Mouse (Mus musculus) hematopoietic stem cell, adult 5-6 weeks (primary cell): ENCODE measurements at regions not wholly inside any gene's neighbourhood (a gene's known extent, or its start where the extent isn't known, plus 50 kb on each side); places are given as distances from the start of the nearest gene placed in this dataset.

Source experiments
- ATAC-seq, 2 experiments: fragments of 125-278 bp in 1 of 2; replicated peaks in 1 of 2; 2 replicates each; pipeline ENCODE4 v1.8.0; 2016 to 2017; ENCODE audit warnings: inconsistent platforms in 2 of 2, mild to moderate bottlenecking in 2 of 2, moderate number of reproducible peaks in 2 of 2, low read depth in 1 of 2, moderate TSS enrichment in 1 of 2; ENCODE audit not compliant: low FRiP score in 2 of 2, poor library complexity in 2 of 2, severe bottlenecking in 2 of 2, insufficient read depth in 1 of 2, low TSS enrichment in 1 of 2

- ATAC-seq: no peak
These were observed 111.0 kb upstream of the Frmd6 start for GRCm38 (mm10) chr12:70714281-70714679.

GRCm38 (mm10) chr12:70715836-70716235, 109.5 kb upstream of the Frmd6 start:
- ATAC-seq: no peak

GRCm38 (mm10) chr12:70718602-70719001, 106.7 kb upstream of the Frmd6 start:
- no peak for ATAC-seq

GRCm38 (mm10) chr12:70719255-70719654, 106.1 kb upstream of the Frmd6 start:
- ATAC-seq: no peak

GRCm38 (mm10) chr12:70720178-70720894, 105.0 kb upstream of the Frmd6 start:
- peak; percentile 32 to 37; a peak in 2 of 4 replicates for ATAC-seq

- no peak for ATAC-seq
These were observed 100.0 kb upstream of the Frmd6 start for GRCm38 (mm10) chr12:70725326-70725725.

- ATAC-seq: no peak
These were observed 97.6 kb upstream of the Frmd6 start for GRCm38 (mm10) chr12:70727496-70728259.

- ATAC-seq: no peak
These were observed 96.9 kb upstream of the Frmd6 start for GRCm38 (mm10) chr12:70728407-70728806.

- ATAC-seq: no peak
These were observed 95.4 kb upstream of the Frmd6 start for GRCm38 (mm10) chr12:70729961-70730360.

- ATAC-seq: no peak
These were observed 93.8 kb upstream of the Frmd6 start for GRCm38 (mm10) chr12:70731498-70731897.

GRCm38 (mm10) chr12:70732591-70732990, 92.7 kb upstream of the Frmd6 start:
- no peak for ATAC-seq

- peak in 1 of 2 experiments; percentile 32; a peak in 3 of 4 replicates for ATAC-seq
These were observed 86.8 kb upstream of the Frmd6 start for GRCm38 (mm10) chr12:70738554-70738953.

- no peak for ATAC-seq
These were observed 86.0 kb upstream of the Frmd6 start for GRCm38 (mm10) chr12:70739316-70739715.

GRCm38 (mm10) chr12:70739766-70740165, 85.5 kb upstream of the Frmd6 start:
- no peak for ATAC-seq

GRCm38 (mm10) chr12:70742836-70743235, 82.5 kb upstream of the Frmd6 start:
- no peak for ATAC-seq

- ATAC-seq: no peak
These were observed 79.6 kb upstream of the Frmd6 start for GRCm38 (mm10) chr12:70745681-70746080.

- no peak for ATAC-seq
These were observed 75.7 kb upstream of the Frmd6 start for GRCm38 (mm10) chr12:70749651-70750050.

GRCm38 (mm10) chr12:70750651-70751578, 74.4 kb upstream of the Frmd6 start:
- no peak for ATAC-seq
